Mouse (Mus musculus) heart, postnatal 10 days (tissue): ENCODE measurements around the gene H2afy2. TPM values are rescaled to one million over a fixed set of nuclear protein-coding genes. Genes with fewer than 3 reads are reported as not detected.

Experiments
- DNase-seq, 2 experiments: peaks; one replicate each; pipeline ENCODE4 v3.0.0; 2021
- intact Hi-C: fragments of 180-260 bp; cut with DNase I; formaldehyde crosslinking; loops from one replicate; pipeline ENCODE4 v1.15.1; 2025
- microRNA-seq, 2 experiments: library from miRNA; unstranded; fragments of <30 nt; microRNA quantifications; one replicate each; pipeline ENCODE4 v1.2.0; 2022
- total RNA-seq, 2 experiments: library from RNA; stranded (reverse); gene quantifications; 2 replicates each; pipeline ENCODE4 v1.2.3; 2021

The H2afy2 gene
- total RNA-seq, 2 experiments from 2014 or later = 10.7 to 12.7 TPM

GRCm38 (mm10) chr10:61694870-61695670 lies 88.9 kb downstream of the H2afy2 start, which contains the start of gene Tysnd1:
Tysnd1 (plus strand) TSS chr10:61695514.
- DNase-seq = peak; percentile 98 to 99

GRCm38 (mm10) chr10:61693563-61693962 lies 90.4 kb downstream of the H2afy2 start:
- intact Hi-C loops = no loop called here
- no peak for DNase-seq

More at GRCm38 (mm10) chr10:61694870-61695670, 88.9 kb downstream of the H2afy2 start, which contains the start of gene Tysnd1:
- intact Hi-C loops = no loop called here

GRCm38 (mm10) chr10:61689405-61689804 lies 94.5 kb downstream of the H2afy2 start:
- DNase-seq = peak in 1 of 2 experiments; percentile 37
- intact Hi-C loops = no loop called here

Small RNA genes lying within 50 kb of the gene (microRNA-seq; reads per million reads assigned to microRNA genes)
- 0 reads per million in 2 experiments for gene Mir5108

Other genes starting within 250 kb of the H2afy2 start
- under 1 TPM; 0.07 to 0.10 TPM for gene Npffr1, start 188.7 kb downstream of the H2afy2 start, total RNA-seq
- 10 to 100 TPM; 45.1 to 52.5 TPM for gene Ppa1, start 135.6 kb downstream of the H2afy2 start, total RNA-seq
- 100 to 1,000 TPM; 144 to 158 TPM for gene Sar1a, start 103.8 kb downstream of the H2afy2 start, total RNA-seq
- gene Tysnd1, start 88.6 kb downstream of the H2afy2 start, total RNA-seq = 10 to 100 TPM; 25.9 to 26.6 TPM
- gene Aifm2, start 68.9 kb downstream of the H2afy2 start, total RNA-seq = 10 to 100 TPM; 36.0 to 52.5 TPM
- 1 to 10 TPM; 1.8 to 1.9 TPM for gene Col13a1, start 195.0 kb upstream of the H2afy2 start, total RNA-seq